Mouse (Mus musculus) lung, adult 2 months (tissue): ENCODE measurements around the gene Umad1. TPM values are rescaled to one million over a fixed set of nuclear protein-coding genes. Genes with fewer than 3 reads are reported as not detected.
A peak's percentile ranks its signal among the peaks of the same experiment; 100 is the strongest.

Experiments used
- DNase-seq: peaks from one replicate; pipeline ENCODE4 v3.0.0; 2022
- H3K4me1 ChIP-seq: fragments of 200-500 bp; 2 replicates; pipeline ENCODE4 v1.6.1; 2011; ENCODE audit warnings: low read length; ENCODE audit not compliant: control insufficient read depth, insufficient read depth
- H3K4me3 ChIP-seq: fragments of 200-500 bp; replicated peaks from 2 replicates; pipeline ENCODE3; 2011; ENCODE audit warnings: low read depth, mild to moderate bottlenecking, control low read depth, low read length; ENCODE audit errors: extremely low read depth
- CTCF ChIP-seq: fragments of 200-500 bp; IDR thresholded peaks from 2 replicates; pipeline ENCODE4 v1.5.1; 2011; ENCODE audit warnings: mild to moderate bottlenecking, low read length, control low read depth; ENCODE audit not compliant: insufficient read depth
- POLR2A ChIP-seq: fragments of 200-500 bp; IDR thresholded peaks from 2 replicates; pipeline ENCODE4 v1.6.1; 2011; ENCODE audit warnings: low read depth, mild to moderate bottlenecking, control low read depth, low read length, borderline replicate concordance; ENCODE audit errors: extremely low read depth
- WGBS: fragments of 180-500 bp; shearing (Covaris S2); methylation state at CpG from one replicate; pipeline ENCODE4 v1.1.7; 2018; 5-methylcytosine and 5-hydroxymethylcytosine counted together
- polyA plus RNA-seq: library from polyadenylated mRNA; depleted of rRNA; stranded (reverse); fragments of >200 nt; gene quantifications from 2 replicates; pipeline ENCODE4 v1.2.3, GENCODE M21; 2012

Umad1 gene
- polyA plus RNA-seq, 1 experiment, result 8.7 TPM

DNA sequence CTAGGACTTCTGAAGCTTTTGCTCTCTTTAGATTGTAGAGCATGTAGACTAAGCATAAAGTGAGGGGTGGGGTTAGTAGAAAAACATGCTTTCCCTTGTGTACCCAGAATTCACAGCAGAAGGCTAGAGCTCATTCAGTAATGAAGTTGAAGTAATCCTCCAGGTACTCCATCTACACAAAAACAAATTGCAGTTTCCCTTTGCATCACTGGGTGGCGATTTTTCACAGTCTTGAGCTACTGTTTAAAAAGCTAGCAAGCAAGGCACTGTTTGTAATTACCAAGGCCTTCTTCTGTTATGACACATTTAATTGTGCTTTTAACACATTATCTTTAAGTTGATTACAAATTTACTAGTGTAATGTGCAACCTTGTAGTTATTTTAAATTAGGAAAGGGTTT, 16.0 kb downstream of the Umad1 start:
- WGBS, result 5% methylated on average over 1 of the region's 1 CpGs
- no peak for TF ChIP-seq POLR2A
- peak; percentile 8; the same call in 1 of the 2 replicates for TF ChIP-seq CTCF
- H3K4me1 ChIP-seq, result 0 out of 2 replicates have a peak, but pooled peaks cover 2% of the 10 kb centered on the region
- H3K4me3 ChIP-seq, result no peak overlapping the region
- peak; percentile 51 for DNase-seq

DNA sequence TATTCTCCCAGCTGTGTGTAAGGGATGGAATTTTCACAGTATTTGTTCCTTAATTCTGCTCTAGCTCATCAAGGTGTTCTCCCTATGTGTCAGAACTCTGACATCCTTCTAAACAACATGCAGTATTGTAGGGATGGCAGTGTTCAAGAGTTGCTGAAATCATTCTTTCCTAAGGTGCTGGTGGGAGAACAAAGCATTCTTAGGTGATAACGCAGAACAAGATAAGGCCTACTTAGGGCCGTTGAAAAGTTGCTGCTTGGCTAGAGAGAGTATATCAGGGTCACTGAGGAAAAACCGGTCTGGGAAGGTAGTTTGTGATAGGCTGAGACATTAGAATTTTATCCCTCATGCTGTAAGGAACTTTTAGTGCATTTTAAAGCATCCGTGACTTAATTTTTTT, 17.3 kb downstream of the Umad1 start:
- DNase-seq, result no peak
- 0 out of 2 replicates have a peak, but pooled peaks cover 2% of the 10 kb centered on the region for H3K4me1 ChIP-seq
- 59% methylated on average over 4 of the region's 4 CpGs for WGBS
- H3K4me3 ChIP-seq, result no peak overlapping the region
- no peak for TF ChIP-seq CTCF
- no peak for TF ChIP-seq POLR2A

DNA sequence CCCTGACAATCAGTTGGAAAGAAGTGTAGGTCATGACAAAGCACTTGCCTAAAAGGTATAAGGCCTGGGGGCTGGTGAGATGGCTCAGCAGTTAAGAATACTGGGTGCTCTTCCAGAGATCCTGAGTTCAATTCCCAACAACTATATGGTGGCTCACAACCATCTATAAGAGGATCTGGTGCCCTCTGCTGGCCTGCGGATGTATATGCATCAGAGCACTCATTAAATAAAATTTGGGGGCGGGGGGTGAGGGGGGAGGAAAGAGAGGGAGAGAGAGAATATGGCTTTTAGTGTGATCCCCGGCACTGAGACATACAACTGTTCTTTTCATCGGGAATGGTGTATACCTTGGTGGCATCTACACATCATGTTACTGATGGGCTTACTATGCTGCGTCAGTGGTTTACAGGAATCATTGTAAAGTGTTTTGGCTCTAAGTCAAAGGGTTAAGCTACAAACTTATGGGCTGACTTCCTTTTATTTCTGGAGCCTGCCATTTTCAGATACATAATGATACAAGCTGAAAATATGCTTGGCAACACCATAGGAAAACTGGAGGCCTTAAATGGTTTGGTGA, 19.4 kb downstream of the Umad1 start:
- no peak for DNase-seq
- Histone ChIP-seq H3K4me3 (no peak overlapping the region), H3K4me1 (0 out of 2 replicates have a peak, but pooled peaks cover 2% of the 10 kb centered on the region)
- TF ChIP-seq CTCF, result no peak; the same call in 1 of the 2 replicates
- no peak for TF ChIP-seq POLR2A
- 80% methylated on average over 5 of the region's 5 CpGs for WGBS

DNA sequence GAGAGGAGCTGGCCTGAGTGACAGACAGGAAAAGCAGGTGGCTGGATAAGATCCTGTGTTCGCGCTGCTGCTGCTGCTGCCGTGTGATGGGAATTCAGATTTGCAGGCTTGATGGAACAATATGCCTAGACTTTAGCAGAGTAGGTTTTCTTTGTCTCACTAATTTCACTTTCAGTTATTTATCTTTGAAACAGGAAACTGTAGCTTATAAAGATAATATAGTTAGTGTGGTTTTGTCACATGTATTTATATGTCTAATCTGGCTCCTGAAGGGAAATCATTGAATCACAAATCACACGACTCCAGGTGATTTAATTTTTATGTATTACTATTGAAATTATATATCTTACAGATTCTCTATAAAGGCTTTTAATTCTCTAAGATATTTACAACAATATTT, 24.2 kb downstream of the Umad1 start:
- H3K4me1 ChIP-seq, result peaks cover 8% of the 10 kb centered on the region
- H3K4me3 ChIP-seq, result no peak overlapping the region
- 60% methylated on average over 4 of the region's 4 CpGs for WGBS
- no peak for DNase-seq
- TF ChIP-seq CTCF (no peak), POLR2A (no peak)

DNA sequence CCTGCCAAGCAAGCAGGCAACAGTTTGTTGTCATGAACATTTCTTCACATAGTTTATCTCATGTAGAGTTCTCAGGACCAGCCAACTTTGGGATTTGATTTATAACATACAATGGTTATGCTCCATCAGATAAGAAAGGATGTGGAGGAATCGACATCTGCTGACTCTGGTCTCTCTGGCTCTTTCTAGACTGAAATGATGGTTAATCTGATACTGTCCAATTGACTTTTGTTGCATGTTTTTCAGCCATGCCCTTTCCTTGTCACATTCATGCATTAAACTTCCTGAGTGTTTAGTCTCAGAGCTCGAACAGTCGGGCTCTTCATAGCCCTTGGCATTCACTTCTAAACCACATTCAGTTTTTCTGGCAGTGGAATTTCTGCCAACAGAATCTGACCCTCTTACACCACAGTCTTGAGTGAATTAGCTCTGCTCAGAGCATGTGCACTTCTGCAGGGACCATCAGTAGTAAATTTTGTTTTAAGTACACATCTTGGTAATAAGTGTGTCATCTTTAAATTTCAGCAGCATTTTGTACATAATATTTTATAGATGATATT, 26.4 kb downstream of the Umad1 start:
- no peak for DNase-seq
- H3K4me3 ChIP-seq, result no peak overlapping the region
- peaks cover 8% of the 10 kb centered on the region for H3K4me1 ChIP-seq
- TF ChIP-seq CTCF, result no peak
- TF ChIP-seq POLR2A, result no peak
- WGBS, result 18% methylated on average over 3 of the region's 3 CpGs

- H3K4me3 ChIP-seq, result no peak overlapping the region
- peaks cover 8% of the 10 kb centered on the region for H3K4me1 ChIP-seq
- 91% methylated on average over 3 of the region's 3 CpGs for WGBS
- no peak for TF ChIP-seq CTCF
- no peak for TF ChIP-seq POLR2A
- DNase-seq, result no peak
These were observed 27.1 kb downstream of the Umad1 start for GRCm38 (mm10) chr6:8286146-8286545.

DNA sequence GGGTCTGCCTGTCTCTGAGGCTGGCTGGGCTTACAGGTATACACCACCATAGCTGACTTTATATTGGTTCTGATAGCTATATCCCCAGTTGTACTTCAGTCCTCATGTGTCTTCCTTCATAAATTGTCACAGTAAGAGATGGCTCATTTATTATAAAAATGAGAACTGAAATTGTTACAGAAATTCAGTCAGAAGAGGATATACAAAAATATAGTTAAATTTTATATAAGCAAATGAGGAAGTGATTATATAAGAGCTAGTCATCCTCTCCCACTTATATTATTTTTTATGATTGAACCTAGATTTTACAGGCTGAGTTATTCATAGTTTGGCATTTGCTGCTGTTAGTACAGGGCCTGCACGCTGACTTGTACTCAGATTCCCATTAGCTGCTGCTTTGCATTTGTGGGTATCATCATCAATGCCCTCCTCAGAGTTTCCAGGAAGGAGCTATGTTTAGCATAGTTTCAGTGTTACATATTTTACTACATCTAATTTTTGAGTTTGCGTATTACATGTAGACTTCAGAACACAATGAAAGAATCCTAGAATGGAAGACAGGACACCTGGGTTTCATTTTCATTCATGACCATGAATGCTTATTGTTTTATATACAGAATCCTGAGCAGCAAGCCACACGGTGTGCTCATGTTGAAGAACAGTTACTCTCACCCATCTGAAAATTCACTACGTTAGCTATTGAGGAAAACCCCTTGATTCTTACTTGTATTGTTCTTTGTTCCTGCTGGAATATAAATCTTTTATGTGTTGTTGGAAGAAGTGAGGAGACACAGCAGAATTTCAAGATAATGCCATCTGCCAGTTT, 29.9 kb downstream of the Umad1 start:
- peaks cover 8% of the 10 kb centered on the region for H3K4me1 ChIP-seq
- DNase-seq, result no peak
- H3K4me3 ChIP-seq, result no peak overlapping the region
- no peak for TF ChIP-seq POLR2A
- TF ChIP-seq CTCF, result no peak
- 76% methylated on average over 4 of the region's 4 CpGs for WGBS

- H3K4me1 ChIP-seq, result no peaks in the 10 kb centered on the region
- TF ChIP-seq CTCF (no peak), POLR2A (no peak)
- DNase-seq, result no peak
- WGBS, result 90% methylated on average over 4 of the region's 4 CpGs
- H3K4me3 ChIP-seq, result no peak overlapping the region
These were observed 35.1 kb downstream of the Umad1 start for GRCm38 (mm10) chr6:8294048-8294784.

- no peak for DNase-seq
- H3K4me3 ChIP-seq, result no peak overlapping the region
- WGBS, result 80% methylated on average over 6 of the region's 6 CpGs
- no peak for TF ChIP-seq POLR2A
- no peak for TF ChIP-seq CTCF
- no peaks in the 10 kb centered on the region for H3K4me1 ChIP-seq
These were observed 40.2 kb downstream of the Umad1 start for GRCm38 (mm10) chr6:8299066-8299863.
